Mouse (Mus musculus) midbrain, postnatal 0 days (tissue): ENCODE results near the gene Trim69. TPM values are rescaled to one million over a fixed set of nuclear protein-coding genes. Genes with fewer than 3 reads are reported as not detected.
"Not testable (repeated sequence)": the region's sequence is repeated elsewhere in the genome, so short reads cannot be mapped to it uniquely, and the experiment has no call there.

Source experiments
- ATAC-seq: fragments of 200-750 bp; cut with Nextera tagmentation; 2 replicates; pipeline ENCODE4 v1.8.0; 2017; ENCODE audit warnings: moderate number of reproducible peaks, mild to moderate bottlenecking, moderate TSS enrichment, moderate library complexity; ENCODE audit not compliant: low FRiP score
- DNase-seq: peaks from one replicate; pipeline ENCODE4 v3.0.0-alpha.2; 2015; ENCODE audit warnings: low spot score
- H3K27ac ChIP-seq: fragments of 300-500 bp; sonication (generic); 2 replicates; pipeline ENCODE4 v1.5.1; 2014; ENCODE audit warnings: low read depth, mild to moderate bottlenecking, low read length, mixed read lengths
- H3K27me3 ChIP-seq: fragments of 300-500 bp; sonication (generic); 2 replicates; pipeline ENCODE4 v1.6.1; 2014; ENCODE audit warnings: low read length, control low read depth, mixed read lengths; ENCODE audit not compliant: insufficient read depth
- H3K36me3 ChIP-seq: fragments of 300-500 bp; sonication (generic); 2 replicates; pipeline ENCODE4 v1.6.1; 2014; ENCODE audit warnings: low read length, control low read depth, mixed read lengths; ENCODE audit not compliant: insufficient read depth
- H3K4me1 ChIP-seq: fragments of 300-500 bp; sonication (generic); 2 replicates; pipeline ENCODE4 v1.6.1; 2014; ENCODE audit warnings: mild to moderate bottlenecking, control low read depth, antibody characterized with exemption, low read length, mixed read lengths; ENCODE audit not compliant: insufficient read depth
- H3K4me2 ChIP-seq: fragments of 300-500 bp; sonication (generic); 2 replicates; pipeline ENCODE4 v1.6.1; 2014; ENCODE audit warnings: low read depth, mild to moderate bottlenecking, low read length, mixed read lengths; ENCODE audit not compliant: poor library complexity, severe bottlenecking
- H3K4me3 ChIP-seq: fragments of 300-500 bp; sonication (generic); 2 replicates; pipeline ENCODE4 v1.5.1; 2014; ENCODE audit warnings: low read depth, mild to moderate bottlenecking, low read length, moderate library complexity
- H3K9ac ChIP-seq: fragments of 300-500 bp; sonication (generic); replicated peaks from 2 replicates; pipeline ENCODE4 v1.6.1; 2014; ENCODE audit warnings: mild to moderate bottlenecking, low read length, moderate library complexity, mixed read lengths; ENCODE audit not compliant: poor library complexity, severe bottlenecking
- H3K9me3 ChIP-seq: fragments of 300-500 bp; sonication (generic); 2 replicates; pipeline ENCODE4 v1.6.1; 2016; ENCODE audit warnings: low read length, control low read depth
- CTCF ChIP-seq: IDR thresholded peaks from 2 replicates; pipeline ENCODE4 v1.5.1; 2016; ENCODE audit warnings: antibody characterized with exemption, mild to moderate bottlenecking
- WGBS: fragments of 180-500 bp; shearing (Covaris S2); extraction: QIAGEN DNeasy Blood & Tissue Kit; methylation state at CpG from one replicate; pipeline ENCODE4 v1.1.7; 2014; 5-methylcytosine and 5-hydroxymethylcytosine counted together
- polyA plus RNA-seq: library from polyadenylated mRNA; unstranded; fragments of >200 nt; fragmentation: Nextera tagmentation; extraction: Ambion mirVana; gene quantifications from 2 replicates; pipeline ENCODE4 v1.2.1, GENCODE M21; 2015
- total RNA-seq: library from RNA; depleted of rRNA; stranded (reverse); fragments of >200 nt; gene quantifications from 2 replicates; pipeline ENCODE4 v1.2.3, GENCODE M21; 2014

Gene Trim69
- total and polyA plus RNA-seq, 2 experiments from 2014 or later = not detected

GRCm38 (mm10) chr2:122210534-122211228 lies 50.2 kb downstream of the Trim69 start:
- Histone ChIP-seq H3K4me2 (no peak overlapping the region), H3K9me3 (no peaks in the 10 kb centered on the region), H3K4me1 (no peaks in the 10 kb centered on the region), H3K27me3 (no peaks in the 10 kb centered on the region), H3K27ac (no peak overlapping the region), H3K36me3 (no peaks in the 10 kb centered on the region), H3K9ac (no peak overlapping the region), H3K4me3 (no peak overlapping the region)
- TF ChIP-seq CTCF = no peak
- DNase-seq = no peak
- ATAC-seq = no peak
- 29% methylated on average over 3 of the region's 3 CpGs for WGBS

- 97% methylated on average over 4 of the region's 4 CpGs for WGBS
- not testable (repeated sequence) for H3K9ac ChIP-seq, H3K9me3 ChIP-seq, H3K4me1 ChIP-seq, DNase-seq, H3K36me3 ChIP-seq, H3K4me3 ChIP-seq, H3K27me3 ChIP-seq, H3K4me2 ChIP-seq, H3K27ac ChIP-seq, ATAC-seq
Observed at GRCm38 (mm10) chr2:122217075-122217474, 56.6 kb downstream of the Trim69 start.

DNA sequence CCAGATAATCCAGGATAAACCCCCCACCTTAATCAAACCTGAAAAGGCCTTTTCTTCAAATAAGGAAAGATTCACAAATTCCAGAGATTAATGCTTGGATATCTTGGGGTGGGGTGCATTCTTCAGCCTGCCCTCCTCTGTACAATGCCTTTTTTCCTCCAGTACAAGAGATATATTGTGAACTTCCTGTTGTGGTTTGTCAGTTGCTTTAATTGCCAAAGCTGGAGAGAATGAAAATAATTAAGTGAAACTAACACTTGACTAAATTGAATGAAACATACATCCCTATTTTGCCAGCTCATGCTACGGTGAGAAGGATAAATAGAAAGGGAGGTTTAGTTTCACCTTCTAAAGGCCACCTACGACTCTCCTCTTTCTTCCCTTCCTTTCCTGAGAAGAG lies 57.7 kb downstream of the Trim69 start:
- WGBS = 81% methylated on average over 2 of the region's 2 CpGs
- no peak overlapping the region for H3K4me3 ChIP-seq
- no peak for TF ChIP-seq CTCF
- H3K4me1 ChIP-seq = no peaks in the 10 kb centered on the region
- no peak overlapping the region for H3K27ac ChIP-seq
- H3K36me3 ChIP-seq = no peaks in the 10 kb centered on the region
- DNase-seq = no peak
- no peak overlapping the region for H3K4me2 ChIP-seq
- ATAC-seq = no peak
- no peaks in the 10 kb centered on the region for H3K27me3 ChIP-seq
- H3K9ac ChIP-seq = no peak overlapping the region
- no peaks in the 10 kb centered on the region for H3K9me3 ChIP-seq

DNA sequence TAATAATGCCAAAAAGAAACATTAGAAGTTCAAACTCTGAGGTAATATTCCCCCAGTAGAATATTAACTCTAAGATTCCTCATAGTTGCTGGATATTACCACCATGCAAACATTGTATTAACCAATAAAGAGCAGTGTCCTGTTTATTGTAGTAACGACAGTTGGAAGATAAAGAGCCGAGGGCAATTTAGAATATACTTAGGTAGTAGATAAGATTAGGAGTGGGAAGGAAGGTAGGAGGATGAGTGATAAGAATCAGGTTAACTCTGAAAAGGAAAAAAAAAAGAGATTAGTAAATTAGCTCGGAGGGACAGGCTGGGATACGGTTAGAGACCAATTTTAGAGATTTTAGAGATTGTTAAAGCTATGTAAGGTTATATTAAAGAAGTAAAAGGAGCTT lies 60.9 kb downstream of the Trim69 start:
- Histone ChIP-seq H3K27me3 (no peaks in the 10 kb centered on the region), H3K9me3 (no peaks in the 10 kb centered on the region), H3K4me2 (no peak overlapping the region), H3K27ac (no peak overlapping the region), H3K4me1 (no peaks in the 10 kb centered on the region), H3K36me3 (no peaks in the 10 kb centered on the region), H3K9ac (no peak overlapping the region; the same call in 1 of the 2 replicates), H3K4me3 (no peak overlapping the region)
- no peak for ATAC-seq
- TF ChIP-seq CTCF = no peak
- 82% methylated on average over 4 of the region's 4 CpGs for WGBS
- DNase-seq = no peak

- 65% methylated on average over 5 of the region's 5 CpGs for WGBS
- no peaks in the 10 kb centered on the region for H3K27me3 ChIP-seq
- no peak for DNase-seq
- ATAC-seq = no peak
- H3K9me3 ChIP-seq = no peaks in the 10 kb centered on the region
- H3K9ac ChIP-seq = no peak overlapping the region; the same call in 1 of the 2 replicates
- H3K4me3 ChIP-seq = no peak overlapping the region
- H3K36me3 ChIP-seq = no peaks in the 10 kb centered on the region
- no peak for TF ChIP-seq CTCF
- no peaks in the 10 kb centered on the region for H3K4me1 ChIP-seq
- no peak overlapping the region for H3K27ac ChIP-seq
- no peak overlapping the region for H3K4me2 ChIP-seq
Observed at GRCm38 (mm10) chr2:122221798-122222197, 61.3 kb downstream of the Trim69 start.

GRCm38 (mm10) chr2:122222272-122222671 lies 61.8 kb downstream of the Trim69 start:
- H3K4me1 ChIP-seq = no peaks in the 10 kb centered on the region
- no peaks in the 10 kb centered on the region for H3K9me3 ChIP-seq
- ATAC-seq (no peak), DNase-seq (no peak)
- no peak for TF ChIP-seq CTCF
- H3K27ac ChIP-seq = no peak overlapping the region
- no peak overlapping the region for H3K4me3 ChIP-seq
- no peaks in the 10 kb centered on the region for H3K36me3 ChIP-seq
- no peaks in the 10 kb centered on the region for H3K27me3 ChIP-seq
- WGBS = 95% methylated on average over 5 of the region's 5 CpGs
- H3K9ac ChIP-seq = no peak overlapping the region
- H3K4me2 ChIP-seq = no peak overlapping the region
